In genomic region chr2:66799676-66800249, GRCm38 (mm10) we compare ENCODE assay signal across 9 mouse cellular contexts. TPM values are rescaled to one million over a fixed set of nuclear protein-coding genes. Genes with fewer than 3 reads are reported as not detected.
DNase-seq lines count a peak whose midpoint lies in the region; ATAC-seq lines count a peak whose summit lies in the region.
"Had no signal": no experiment of that assay in that cellular context is flagged by ENCODE, and none has a peak within 500 bp of the region (broad histone marks: within the 10 kb centered on the region; RNA-seq: fewer than 3 reads in every experiment).

No protein-coding gene starts in this region.

- no peak overlapping the region for H3K4me3 ChIP-seq in midbrain, embryonic 12.5 days

- no peaks in the 10 kb centered on the region for H3K9me3 ChIP-seq in midbrain, embryonic 12.5 days

- H3K27me3 ChIP-seq in midbrain, embryonic 12.5 days: no peaks in the 10 kb centered on the region

- no peak overlapping the region for H3K4me2 ChIP-seq in midbrain, embryonic 12.5 days (replicated peaks)

- peak; percentile 25 for DNase-seq in adrenal gland, postnatal 10 days
- no peak for DNase-seq in adrenal gland, postnatal 36 days
- DNase-seq in left cerebral cortex, postnatal 14 days (ENCODE audit: low spot score in 2 of 2): peak; percentile 43 to 60
- DNase-seq in left cerebral cortex, postnatal 4 days: no peak
- peak; percentile 51 to 81 for DNase-seq in cerebellum, postnatal 10 days
- DNase-seq in gastrocnemius, postnatal 36 days: no peak
- DNase-seq in frontal cortex, postnatal 25 days (ENCODE audit: low spot score in 2 of 2): no peak

- H3K27ac ChIP-seq in midbrain, embryonic 12.5 days (replicated peaks): no peak overlapping the region

- ATAC-seq in midbrain, embryonic 12.5 days (ENCODE audit: low FRiP score, low read depth): peak; percentile 72

- no peaks in the 10 kb centered on the region for H3K36me3 ChIP-seq in midbrain, embryonic 12.5 days

- intact Hi-C loops in left cerebral cortex, postnatal 14 days (cut with DNase I): loop anchor here (5.0 kb wide), 2 partner anchors 327 to 542 kb away; partner anchors contain the start of gene Ttc21b
- intact Hi-C loops in left cerebral cortex, postnatal 4 days (cut with DNase I): loop anchor here (10.0 kb wide), 1 partner anchor 155 kb away; no protein-coding TSS in a partner anchor
- intact Hi-C loops in gastrocnemius, postnatal 36 days (cut with DNase I): no loop called here

- no peak overlapping the region for H3K9ac ChIP-seq in midbrain, embryonic 12.5 days (replicated peaks)

- WGBS in midbrain, embryonic 12.5 days: 47% methylated on average over 4 of the region's 4 CpGs

- H3K4me1 ChIP-seq in midbrain, embryonic 12.5 days: no peaks in the 10 kb centered on the region

RNA-seq across cellular contexts. Expression of gene Scn7a, which starts 15.0 kb away (rescaled TPM):
- 1 to 10 TPM; 6.5 to 6.8 TPM for total RNA-seq in adrenal gland, postnatal 10 days (2021)
- total RNA-seq in adrenal gland, postnatal 36 days (2021): 10 to 100 TPM in 1 of 2 experiments, 1 to 10 TPM in 1; 7.5 to 12.4 TPM
- total RNA-seq in left cerebral cortex, postnatal 14 days (2021): 1 to 10 TPM in 1 of 2 experiments, under 1 TPM in 1; 0.97 to 1.1 TPM
- total RNA-seq in left cerebral cortex, postnatal 4 days (2021): under 1 TPM; 0.16 to 0.24 TPM
- 0.37 and 0.39 TPM in 2 replicates for polyA plus RNA-seq in midbrain, embryonic 12.5 days (2016; fragmentation: Nextera tagmentation; extraction: Ambion mirVana)
- 1 to 10 TPM; 2.2 TPM for total RNA-seq in gastrocnemius, postnatal 36 days (2021)
- total RNA-seq: neutrophil, adult 5-6 weeks had no signal

Comparison
In these comparisons a context has a peak if more than half of its experiments do, and no peak if none do; other contexts are left out.
1. DNase-seq: peak in adrenal gland, postnatal 10 days (single experiment), left cerebral cortex, postnatal 14 days (2 of 2) and cerebellum, postnatal 10 days (2 of 2); none in adrenal gland, postnatal 36 days (0 of 2), left cerebral cortex, postnatal 4 days (single experiment), gastrocnemius, postnatal 36 days (0 of 2) and frontal cortex, postnatal 25 days (0 of 2).